21 mouse cellular contexts compared by ENCODE assay signal in genomic region chrX:58027631-58028030, GRCm38 (mm10). TPM values are rescaled to one million over a fixed set of nuclear protein-coding genes. Genes with fewer than 3 reads are reported as not detected.
DNase-seq lines count a peak whose midpoint lies in the region; ATAC-seq and TF ChIP-seq lines count a peak whose summit lies in the region.
"Had no signal": no experiment of that assay in that cellular context is flagged by ENCODE, and none has a peak within 500 bp of the region (broad histone marks: within the 10 kb centered on the region; RNA-seq: fewer than 3 reads in every experiment).

No protein-coding gene starts in this region.

- 0 out of 2 replicates have a peak, but pooled peaks cover 4% of the 10 kb centered on the region for H3K9me3 ChIP-seq in forebrain, embryonic 10.5 days
- no peaks in the 10 kb centered on the region for H3K9me3 ChIP-seq in forebrain, embryonic 16.5 days (ENCODE audit: control insufficient read depth, low read length)
- H3K9me3 ChIP-seq in limb, embryonic 10.5 days (replicated peaks), result no peaks in the 10 kb centered on the region
- no peaks in the 10 kb centered on the region for H3K9me3 ChIP-seq in midbrain, embryonic 14.5 days (ENCODE audit: control insufficient read depth, low read length)
- H3K9me3 ChIP-seq: embryonic facial prominence, embryonic 15.5 days; heart, embryonic 10.5 days; intestine, embryonic 15.5 days had no signal

- no peak for DNase-seq in forebrain, embryonic 10.5 days (ENCODE audit: extremely low spot score, low spot score)
- DNase-seq in R1 (ENCODE audit: low read depth, low spot score), result peak; percentile 47
- DNase-seq in limb, embryonic 10.5 days (ENCODE audit: low spot score), result peak; percentile 34
- no peak for DNase-seq in midbrain, embryonic 14.5 days
- no peak for DNase-seq in cerebellum, adult 2 months
- DNase-seq in thymus, postnatal 36 days, result no peak
- DNase-seq in Muller cell, postnatal 12 days (ENCODE audit: inconsistent ontology term), result no peak
- DNase-seq: cerebellum, adult 11 months; gastrocnemius, postnatal 14 days; heart, postnatal 14 days; liver; lung, adult 2 months; right cerebral cortex, postnatal 4 days; thymus, adult 2 months had no signal

- ATAC-seq in forebrain, embryonic 16.5 days, result no peak
- ATAC-seq in midbrain, embryonic 14.5 days (ENCODE audit: low FRiP score, low TSS enrichment), result no peak
- ATAC-seq: intestine, embryonic 15.5 days had no signal

- no peak overlapping the region for H3K4me2 ChIP-seq in forebrain, embryonic 16.5 days (ENCODE audit: low read length)
- H3K4me2 ChIP-seq in midbrain, embryonic 14.5 days (ENCODE audit: low read length), result peak overlapping the region; percentile 58
- H3K4me2 ChIP-seq: embryonic facial prominence, embryonic 15.5 days; intestine, embryonic 15.5 days had no signal

- H3K27ac ChIP-seq in forebrain, embryonic 10.5 days, result peak overlapping the region; percentile 89
- no peak overlapping the region for H3K27ac ChIP-seq in forebrain, embryonic 16.5 days (ENCODE audit: low read length)
- H3K27ac ChIP-seq in limb, embryonic 10.5 days, result peak overlapping the region; percentile 61
- H3K27ac ChIP-seq in midbrain, embryonic 14.5 days (replicated peaks; ENCODE audit: low read depth, low read length), result 0 out of 2 replicates have a peak overlapping the region, but pooled peaks have one; percentile 26
- no peak overlapping the region for H3K27ac ChIP-seq in cerebellum, adult 2 months (ENCODE audit: insufficient read depth, low read length)
- H3K27ac ChIP-seq: embryonic facial prominence, embryonic 15.5 days; heart, embryonic 10.5 days; intestine, embryonic 15.5 days had no signal

- H3K4me1 ChIP-seq in forebrain, embryonic 10.5 days, result peaks cover 35% of the 10 kb centered on the region
- H3K4me1 ChIP-seq in forebrain, embryonic 16.5 days (replicated peaks; ENCODE audit: control insufficient read depth, insufficient read depth, low read length), result no peaks in the 10 kb centered on the region
- peaks cover 14% of the 10 kb centered on the region for H3K4me1 ChIP-seq in limb, embryonic 10.5 days
- no peaks in the 10 kb centered on the region for H3K4me1 ChIP-seq in midbrain, embryonic 14.5 days (ENCODE audit: control insufficient read depth, insufficient read depth, low read length)
- H3K4me1 ChIP-seq in cerebellum, adult 2 months (ENCODE audit: control insufficient read depth, insufficient read depth, low read length), result no peaks in the 10 kb centered on the region
- H3K4me1 ChIP-seq: heart, embryonic 10.5 days had no signal

- H3K36me3 ChIP-seq in forebrain, embryonic 10.5 days (replicated peaks), result no peaks in the 10 kb centered on the region
- no peaks in the 10 kb centered on the region for H3K36me3 ChIP-seq in forebrain, embryonic 16.5 days (ENCODE audit: control insufficient read depth, insufficient read depth)
- H3K36me3 ChIP-seq in limb, embryonic 10.5 days, result no peaks in the 10 kb centered on the region
- no peaks in the 10 kb centered on the region for H3K36me3 ChIP-seq in midbrain, embryonic 14.5 days (ENCODE audit: control insufficient read depth, insufficient read depth, low read length)
- H3K36me3 ChIP-seq: embryonic facial prominence, embryonic 15.5 days; heart, embryonic 10.5 days; intestine, embryonic 15.5 days had no signal

- no peak for TF ChIP-seq CTCF in cerebellum, adult 2 months (IDR thresholded peaks at IDR 0.05; ENCODE audit: borderline replicate concordance, insufficient read depth, low read depth, low read length)

- no peak for TF ChIP-seq POLR2A in cerebellum, adult 2 months (IDR thresholded peaks at IDR 0.05; ENCODE audit: borderline replicate concordance, insufficient read depth, low read length)

- WGBS in forebrain, embryonic 10.5 days, result 16% methylated on average over 9 of the region's 9 CpGs
- 25% methylated on average over 9 of the region's 9 CpGs for WGBS in forebrain, embryonic 16.5 days
- WGBS in limb, embryonic 10.5 days, result 14% methylated on average over 9 of the region's 9 CpGs
- 21% methylated on average over 9 of the region's 9 CpGs for WGBS in midbrain, embryonic 14.5 days
- WGBS in cerebellum, adult 2 months, result 45% methylated on average over 9 of the region's 9 CpGs

- peaks cover 85% of the 10 kb centered on the region for H3K27me3 ChIP-seq in forebrain, embryonic 10.5 days (ENCODE audit: poor library complexity, severe bottlenecking)
- H3K27me3 ChIP-seq in forebrain, embryonic 16.5 days (replicated peaks; ENCODE audit: control insufficient read depth, insufficient read depth, low read length), result peaks cover 11% of the 10 kb centered on the region
- peaks cover 85% of the 10 kb centered on the region for H3K27me3 ChIP-seq in limb, embryonic 10.5 days (ENCODE audit: low read depth, poor library complexity, severe bottlenecking)
- 0 out of 2 replicates have a peak, but pooled peaks cover 3% of the 10 kb centered on the region for H3K27me3 ChIP-seq in midbrain, embryonic 14.5 days (ENCODE audit: control insufficient read depth, insufficient read depth, low read length)
- H3K27me3 ChIP-seq in cerebellum, adult 2 months (ENCODE audit: control insufficient read depth, insufficient read depth, low read length), result no peaks in the 10 kb centered on the region; the same call in 1 of the 2 replicates
- H3K27me3 ChIP-seq: CH12.LX had no signal

- H3K4me3 ChIP-seq in forebrain, embryonic 10.5 days, result peak overlapping the region; percentile 63
- no peak overlapping the region for H3K4me3 ChIP-seq in forebrain, embryonic 16.5 days (replicated peaks; ENCODE audit: low read length)
- H3K4me3 ChIP-seq in limb, embryonic 10.5 days, result peak overlapping the region; percentile 26; the same call in 1 of the 2 replicates
- peak overlapping the region; percentile 10; the same call in 1 of the 2 replicates for H3K4me3 ChIP-seq in midbrain, embryonic 14.5 days (replicated peaks; ENCODE audit: low read depth, low read length)
- no peak overlapping the region for H3K4me3 ChIP-seq in cerebellum, adult 2 months (replicated peaks; ENCODE audit: insufficient read depth, low read depth, low read length)
- H3K4me3 ChIP-seq: embryonic facial prominence, embryonic 15.5 days; heart, embryonic 10.5 days; intestine, embryonic 15.5 days; myocyte had no signal

- no peak overlapping the region for H3K9ac ChIP-seq in forebrain, embryonic 16.5 days (replicated peaks; ENCODE audit: low read depth, low read length)
- no peak overlapping the region; the same call in 1 of the 2 replicates for H3K9ac ChIP-seq in midbrain, embryonic 14.5 days (replicated peaks; ENCODE audit: low read length)
- H3K9ac ChIP-seq: embryonic facial prominence, embryonic 15.5 days; intestine, embryonic 15.5 days had no signal

RNA-seq across cellular contexts. Expression of gene Zic3, which starts 5.1 kb away (rescaled TPM):
- polyA plus RNA-seq in forebrain, embryonic 10.5 days (2016; fragmentation: Nextera tagmentation; extraction: Ambion mirVana), result 20.3 and 29.0 TPM in 2 replicates
- polyA plus RNA-seq in forebrain, embryonic 16.5 days (2015; fragmentation: Nextera tagmentation; extraction: Ambion mirVana), result 10.9 and 13.8 TPM in 2 replicates
- polyA plus RNA-seq in limb, embryonic 10.5 days (2016; fragmentation: Nextera tagmentation; extraction: Ambion mirVana), result 6.7 and 11.4 TPM in 2 replicates
- polyA plus RNA-seq in midbrain, embryonic 14.5 days (2014; fragmentation: Nextera tagmentation; extraction: Ambion mirVana), result 19.9 and 26.9 TPM in 2 replicates
- 7.4 and 7.7 TPM in 2 replicates for polyA plus RNA-seq in cerebellum, adult 2 months (2012; rRNA removed)
- polyA plus RNA-seq: intestine, embryonic 15.5 days; kidney, embryonic 16.5 days; lung, adult 2 months; myocyte; thymus, adult 2 months had no signal

Comparison
In these comparisons a context has a peak if more than half of its experiments do, and no peak if none do; other contexts are left out.
1. H3K27ac ChIP-seq: peak in forebrain, embryonic 10.5 days (single experiment), limb, embryonic 10.5 days (single experiment) and midbrain, embryonic 14.5 days (single experiment); none in forebrain, embryonic 16.5 days (single experiment) and cerebellum, adult 2 months (single experiment).
2. H3K4me3 ChIP-seq: peak in forebrain, embryonic 10.5 days (single experiment), limb, embryonic 10.5 days (single experiment) and midbrain, embryonic 14.5 days (single experiment); none in forebrain, embryonic 16.5 days (single experiment) and cerebellum, adult 2 months (single experiment).
3. DNase-seq: peak in R1 (single experiment) and limb, embryonic 10.5 days (single experiment); none in forebrain, embryonic 10.5 days (single experiment), midbrain, embryonic 14.5 days (single experiment), cerebellum, adult 2 months (0 of 2), thymus, postnatal 36 days (0 of 2) and Muller cell, postnatal 12 days (single experiment).